Mouse (Mus musculus) cortical plate, adult 2 months (tissue): Measurements from ENCODE around the gene Fadd. TPM values are rescaled to one million over a fixed set of nuclear protein-coding genes. Genes with fewer than 3 reads are reported as not detected.

Experiments used
- H3K27ac ChIP-seq: fragments of 200-500 bp; 2 replicates; pipeline ENCODE4 v1.5.1; 2012; ENCODE audit warnings: low read length, control low read depth, inconsistent platforms; ENCODE audit not compliant: insufficient read depth
- H3K4me1 ChIP-seq: fragments of 200-500 bp; 2 replicates; pipeline ENCODE4 v1.6.1; 2011; ENCODE audit warnings: low read length; ENCODE audit not compliant: control insufficient read depth, insufficient read depth
- H3K4me3 ChIP-seq: fragments of 200-500 bp; 2 replicates; pipeline ENCODE4 v1.5.1; 2011; ENCODE audit warnings: mild to moderate bottlenecking, low read length, control low read depth; ENCODE audit not compliant: insufficient read depth
- CTCF ChIP-seq: fragments of 200-500 bp; IDR thresholded peaks from 2 replicates; pipeline ENCODE4 v1.5.1; 2011; ENCODE audit warnings: mild to moderate bottlenecking, control low read depth, low read length; ENCODE audit not compliant: insufficient read depth; ENCODE audit errors: extremely low read depth
- POLR2A ChIP-seq: fragments of 200-500 bp; IDR thresholded peaks from 2 replicates; pipeline ENCODE4 v1.6.1; 2011; ENCODE audit warnings: mild to moderate bottlenecking, low read length, control low read depth; ENCODE audit not compliant: insufficient read depth; ENCODE audit errors: extremely low read depth
- polyA plus RNA-seq: library from polyadenylated mRNA; depleted of rRNA; stranded (reverse); fragments of >200 nt; gene quantifications from 2 replicates; pipeline ENCODE4 v1.2.3, GENCODE M21; 2012

Gene Fadd
- polyA plus RNA-seq, 1 experiment: 2.4 TPM

- H3K4me1 ChIP-seq: peaks cover 2% of the 10 kb centered on the region; the same call in 1 of the 2 replicates
- peak; percentile 52 for TF ChIP-seq CTCF
- no peak for TF ChIP-seq POLR2A
- H3K4me3 ChIP-seq: no peak overlapping the region
- no peak overlapping the region for H3K27ac ChIP-seq
These were observed 1.4 kb upstream of the Fadd start for GRCm38 (mm10) chr7:144583619-144584018.

DNA sequence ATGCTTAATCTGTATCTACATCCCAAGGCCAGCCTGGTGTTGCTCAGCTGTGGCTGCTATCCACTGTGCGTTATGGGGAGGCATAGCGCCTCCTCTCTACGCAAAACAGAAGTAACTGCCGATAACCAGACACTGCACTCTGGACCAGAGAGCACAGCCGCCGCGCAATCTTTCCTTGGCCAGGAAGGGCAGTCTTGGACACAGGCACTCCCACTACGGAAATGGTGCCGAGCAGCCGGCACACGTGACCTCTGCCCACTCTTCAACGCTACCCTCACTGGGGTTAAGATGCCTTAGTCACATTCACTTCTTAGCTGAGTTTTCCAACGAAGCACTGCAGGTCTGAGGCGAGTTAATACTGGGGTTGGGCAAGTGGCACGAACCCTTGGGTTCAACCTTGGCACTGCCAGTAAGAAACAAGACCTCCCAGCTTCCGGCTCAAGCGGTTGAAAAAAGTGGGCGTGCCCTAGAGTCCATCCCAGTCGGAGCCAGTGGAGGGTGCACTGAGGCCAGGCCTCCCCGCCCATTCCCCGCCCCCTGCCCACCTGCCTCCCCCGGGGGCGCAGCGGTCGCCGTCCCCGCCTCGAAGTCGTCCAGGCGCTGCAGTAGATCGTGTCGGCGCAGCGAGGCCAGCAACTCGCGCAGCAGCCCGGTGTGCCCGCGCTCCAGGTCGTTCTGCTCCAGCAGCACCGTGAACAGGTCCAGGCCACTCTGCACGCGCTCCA is 542 bp downstream of the Fadd start:
- peaks cover 3% of the 10 kb centered on the region; the same call in 1 of the 2 replicates for H3K4me1 ChIP-seq
- no peak for TF ChIP-seq POLR2A
- TF ChIP-seq CTCF: peak; percentile 34; the same call in 1 of the 2 replicates
- H3K4me3 ChIP-seq: peak overlapping the region; percentile 56
- no peak overlapping the region for H3K27ac ChIP-seq

DNA sequence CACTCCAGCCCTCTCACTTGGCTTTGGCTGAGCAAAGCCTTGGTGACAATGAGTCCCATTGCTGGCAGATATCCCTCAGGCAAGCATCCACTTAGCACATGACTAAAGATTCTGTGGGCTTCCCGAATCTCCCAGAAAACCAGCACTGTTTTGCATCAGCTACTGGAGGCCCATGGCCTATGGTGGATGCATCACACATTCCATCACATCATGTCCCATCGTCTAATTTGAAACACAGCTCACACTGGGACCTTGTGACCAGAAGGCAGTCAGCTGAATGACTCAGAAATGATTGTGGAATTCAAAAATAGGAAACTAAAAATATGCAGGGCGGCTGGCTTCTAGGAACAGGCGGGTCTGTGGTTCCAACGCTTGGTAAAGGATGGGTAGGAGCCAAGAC is 4.4 kb downstream of the Fadd start:
- H3K27ac ChIP-seq: no peak overlapping the region
- no peak overlapping the region for H3K4me3 ChIP-seq
- H3K4me1 ChIP-seq: peaks cover 3% of the 10 kb centered on the region; the same call in 1 of the 2 replicates
- TF ChIP-seq CTCF (no peak), POLR2A (no peak)

- Histone ChIP-seq H3K4me1 (no peaks in the 10 kb centered on the region), H3K27ac (no peak overlapping the region)
These were observed 10.0 kb downstream of the Fadd start for GRCm38 (mm10) chr7:144572234-144572633.

GRCm38 (mm10) chr7:144571598-144571997 is 10.7 kb downstream of the Fadd start:
- Histone ChIP-seq H3K4me1 (no peaks in the 10 kb centered on the region), H3K27ac (no peak overlapping the region), H3K4me3 (no peak overlapping the region)
- TF ChIP-seq CTCF (no peak), POLR2A (no peak)

More at GRCm38 (mm10) chr7:144572234-144572633, 10.0 kb downstream of the Fadd start:
- H3K4me3 ChIP-seq: no peak overlapping the region
- TF ChIP-seq CTCF (no peak), POLR2A (no peak)

GRCm38 (mm10) chr7:144569428-144569827 is 12.8 kb downstream of the Fadd start:
- no peak overlapping the region for H3K27ac ChIP-seq

GRCm38 (mm10) chr7:144568091-144568490 is 14.2 kb downstream of the Fadd start:
- H3K4me3 ChIP-seq: no peak overlapping the region
- no peak overlapping the region for H3K27ac ChIP-seq
- TF ChIP-seq POLR2A: no peak
- no peak for TF ChIP-seq CTCF
- H3K4me1 ChIP-seq: no peaks in the 10 kb centered on the region

More at GRCm38 (mm10) chr7:144569428-144569827, 12.8 kb downstream of the Fadd start:
- H3K4me1 ChIP-seq: no peaks in the 10 kb centered on the region
- no peak for TF ChIP-seq CTCF
- TF ChIP-seq POLR2A: no peak
- no peak overlapping the region for H3K4me3 ChIP-seq

DNA sequence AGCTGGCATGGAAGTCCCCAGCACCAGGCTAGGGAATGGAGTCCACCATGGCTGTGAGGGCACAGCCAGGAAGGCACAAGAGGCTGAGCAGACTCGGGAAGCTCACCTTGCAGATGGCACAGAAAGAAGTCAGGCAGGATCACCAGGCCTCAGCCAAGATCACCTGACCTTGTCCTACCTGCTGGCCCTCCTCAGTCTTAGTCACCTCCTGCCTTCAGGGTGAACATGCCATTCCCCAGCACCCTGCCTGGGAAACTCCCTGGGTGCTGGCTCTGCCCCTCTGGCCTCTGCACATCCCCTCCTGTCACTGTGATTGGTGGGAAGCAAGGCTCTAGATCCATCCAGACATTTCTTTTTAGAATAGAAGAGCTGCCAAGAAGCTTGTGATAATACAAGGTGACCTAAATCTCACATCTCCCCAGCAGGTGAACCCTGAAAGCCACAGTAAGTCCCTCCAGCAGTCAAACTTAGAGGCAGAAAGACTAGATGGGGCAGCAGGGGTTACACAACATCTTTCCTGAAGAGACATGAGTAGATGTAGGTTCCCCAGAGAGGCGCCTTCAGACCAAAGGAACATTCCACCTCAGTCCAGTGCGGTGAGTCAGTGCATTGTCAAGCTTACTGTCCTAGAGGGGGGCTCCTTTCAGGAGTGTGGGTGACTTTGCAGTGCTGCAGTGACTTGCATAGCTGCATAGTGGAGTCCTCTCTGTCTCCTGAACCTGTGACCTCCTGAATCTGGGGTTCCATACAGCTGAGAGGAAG is 15.2 kb downstream of the Fadd start:
- no peak for TF ChIP-seq CTCF
- no peak for TF ChIP-seq POLR2A
- H3K4me1 ChIP-seq: no peaks in the 10 kb centered on the region
- H3K4me3 ChIP-seq: no peak overlapping the region
- H3K27ac ChIP-seq: no peak overlapping the region

GRCm38 (mm10) chr7:144563456-144564155 is 18.7 kb downstream of the Fadd start:
- TF ChIP-seq POLR2A (no peak), CTCF (no peak)
- H3K4me1 ChIP-seq: no peaks in the 10 kb centered on the region
- no peak overlapping the region for H3K4me3 ChIP-seq
- no peak overlapping the region for H3K27ac ChIP-seq

DNA sequence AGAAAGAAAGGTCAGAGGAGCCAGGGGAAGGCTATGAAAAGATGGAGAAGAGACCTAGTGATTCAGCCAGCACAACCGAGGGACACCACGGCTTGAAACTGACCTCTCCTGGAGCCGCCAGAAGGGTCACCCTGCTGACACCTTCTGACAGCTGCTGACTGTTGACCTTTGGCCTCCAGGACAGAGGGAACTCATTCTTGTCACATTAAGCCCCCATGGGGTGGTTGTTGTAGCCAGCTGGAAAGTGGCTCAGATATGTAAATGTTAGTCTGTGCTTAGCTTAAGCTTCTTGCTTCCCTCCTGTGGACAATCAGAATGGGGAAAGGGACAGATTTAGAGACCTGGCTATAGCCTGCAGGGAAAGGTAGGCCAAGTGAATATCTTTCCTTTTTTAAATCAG is 20.2 kb downstream of the Fadd start:
- no peak overlapping the region for H3K4me3 ChIP-seq
- no peak overlapping the region for H3K27ac ChIP-seq
- H3K4me1 ChIP-seq: no peaks in the 10 kb centered on the region
- TF ChIP-seq CTCF: no peak
- no peak for TF ChIP-seq POLR2A
